Mouse (Mus musculus) inflammation-experienced regulatory T-cells, adult 16 weeks (primary cell): ENCODE results near the gene Plpp3. TPM values are rescaled to one million over a fixed set of nuclear protein-coding genes. Genes with fewer than 3 reads are reported as not detected.

Experiments
- polyA plus RNA-seq: library from polyadenylated mRNA; unstranded; fragments of 100-300 nt; shearing (Covaris generic); gene quantifications from one replicate; pipeline ENCODE4 v1.2.1, GENCODE M21; 2017

Plpp3 gene
- 0.45 TPM for polyA plus RNA-seq

DNA sequence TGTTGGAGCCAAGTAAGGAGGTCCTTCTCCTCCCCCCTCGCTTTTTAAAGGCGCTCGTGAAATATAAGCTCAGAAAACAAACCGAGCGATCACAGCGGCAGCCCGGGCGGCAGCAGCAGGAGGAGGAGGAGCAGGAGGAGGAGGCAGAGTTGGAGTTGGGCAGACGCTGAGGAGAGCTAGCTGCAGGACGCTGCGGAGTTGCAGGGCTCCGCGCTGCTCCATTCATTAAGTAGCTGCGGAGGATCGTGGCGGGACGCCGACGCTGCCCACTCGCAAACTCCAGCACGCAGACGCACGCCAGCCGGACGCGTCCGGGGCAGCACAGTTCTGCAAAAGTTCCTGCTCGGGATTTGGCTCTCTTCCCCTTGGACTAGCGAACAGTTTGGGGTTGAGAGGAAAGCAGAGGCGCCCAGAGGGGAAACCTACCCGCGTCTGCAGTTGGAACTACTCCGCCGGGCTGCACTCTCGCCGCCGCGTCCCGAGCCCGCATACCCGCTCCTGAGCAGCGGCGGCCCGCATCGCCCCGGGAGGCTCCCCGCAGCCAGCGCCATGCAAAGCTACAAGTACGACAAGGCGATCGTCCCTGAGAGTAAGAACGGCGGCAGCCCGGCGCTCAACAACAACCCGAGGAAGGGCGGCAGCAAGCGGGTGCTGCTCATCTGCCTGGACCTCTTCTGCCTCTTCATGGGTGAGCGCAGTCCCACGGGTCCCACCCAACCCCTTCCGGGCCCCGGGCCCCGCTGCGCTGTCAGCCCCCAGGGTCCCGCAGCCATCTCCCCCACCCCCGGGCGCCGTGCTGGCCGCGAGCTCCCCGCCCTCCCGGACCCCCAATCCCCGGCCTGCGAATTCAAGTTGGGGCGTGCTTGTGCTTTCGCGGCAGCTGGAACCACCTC, at the start of gene Plpp3:
Gene Plpp3, plus strand, starts transcription at position 72 of the 893 bp plus-strand sequence.

GRCm38 (mm10) chr4:105109199-105109989, 47.8 kb upstream of the Plpp3 start, which contains the start of gene Prkaa2:
Prkaa2 (minus strand) TSS chr4:105109890.

Other genes with a start within 250 kb of the Plpp3 start
- gene Fyb2, start 243.9 kb upstream of the Plpp3 start, polyA plus RNA-seq = not detected
- gene Prkaa2, start 47.5 kb upstream of the Plpp3 start, polyA plus RNA-seq = not detected